Mouse (Mus musculus) embryonic facial prominence, embryonic 12.5 days (tissue): ENCODE results near the gene Il16. TPM values are rescaled to one million over a fixed set of nuclear protein-coding genes. Genes with fewer than 3 reads are reported as not detected.

Experiments
- ATAC-seq: fragments of 200-750 bp; cut with Nextera tagmentation; 2 replicates; pipeline ENCODE4 v1.8.0; 2017; ENCODE audit not compliant: insufficient number of reproducible peaks, insufficient read depth, low FRiP score, low TSS enrichment
- H3K27ac ChIP-seq: fragments of 300-500 bp; sonication (generic); 2 replicates; pipeline ENCODE4 v1.5.1; 2016; ENCODE audit warnings: mild to moderate bottlenecking
- H3K27me3 ChIP-seq: fragments of 300-500 bp; sonication (generic); 2 replicates; pipeline ENCODE4 v1.6.1; 2016; ENCODE audit warnings: mild to moderate bottlenecking, moderate library complexity
- H3K36me3 ChIP-seq: fragments of 300-500 bp; sonication (generic); 2 replicates; pipeline ENCODE4 v1.6.1; 2016; ENCODE audit warnings: mild to moderate bottlenecking
- H3K4me1 ChIP-seq: fragments of 300-500 bp; sonication (generic); 2 replicates; pipeline ENCODE4 v1.6.1; 2016
- H3K4me2 ChIP-seq: fragments of 300-500 bp; sonication (generic); replicated peaks from 2 replicates; pipeline ENCODE4 v1.6.1; 2016; ENCODE audit warnings: mild to moderate bottlenecking, moderate library complexity
- H3K4me3 ChIP-seq: fragments of 300-500 bp; sonication (generic); 2 replicates; pipeline ENCODE4 v1.5.1; 2016; ENCODE audit warnings: mild to moderate bottlenecking
- H3K9ac ChIP-seq: fragments of 300-500 bp; sonication (generic); 2 replicates; pipeline ENCODE4 v1.6.1; 2016; ENCODE audit warnings: mild to moderate bottlenecking, moderate library complexity
- H3K9me3 ChIP-seq: fragments of 300-500 bp; sonication (generic); 2 replicates; pipeline ENCODE4 v1.6.1; 2016; ENCODE audit warnings: mild to moderate bottlenecking, moderate library complexity
- WGBS: fragments of 180-500 bp; shearing (Covaris S2); methylation state at CpG from one replicate; pipeline ENCODE4 v1.1.7; 2016; 5-methylcytosine and 5-hydroxymethylcytosine counted together
- polyA plus RNA-seq: library from polyadenylated mRNA; unstranded; fragments of >200 nt; fragmentation: Nextera tagmentation; extraction: Ambion mirVana; gene quantifications from 2 replicates; pipeline ENCODE4 v1.2.1, GENCODE M21; 2016

Gene Il16
- polyA plus RNA-seq, 1 experiment from 2014 or later = 3.1 TPM

GRCm38 (mm10) chr7:83746107-83746687 lies 671 bp upstream of the Il16 start:
- Histone ChIP-seq H3K4me1 (peaks cover 18% of the 10 kb centered on the region), H3K27ac (peak overlapping the region; percentile 63), H3K9ac (no peak overlapping the region), H3K36me3 (no peaks in the 10 kb centered on the region), H3K4me3 (no peak overlapping the region), H3K27me3 (no peaks in the 10 kb centered on the region), H3K9me3 (no peaks in the 10 kb centered on the region), H3K4me2 (peak overlapping the region; percentile 35)
- WGBS = 43% methylated on average over 8 of the region's 8 CpGs
- ATAC-seq = no peak

- Histone ChIP-seq H3K27me3 (no peaks in the 10 kb centered on the region), H3K4me3 (0 out of 2 replicates have a peak overlapping the region, but pooled peaks have one; percentile 5), H3K36me3 (no peaks in the 10 kb centered on the region), H3K4me2 (peak overlapping the region; percentile 35), H3K27ac (0 out of 2 replicates have a peak overlapping the region, but pooled peaks have one; percentile 36), H3K9me3 (no peaks in the 10 kb centered on the region), H3K9ac (no peak overlapping the region), H3K4me1 (peaks cover 20% of the 10 kb centered on the region)
- WGBS = 60% methylated on average over 9 of the region's 9 CpGs
- 0 out of 2 replicates have a peak, but pooled peaks have one; percentile 13 for ATAC-seq
Measured at GRCm38 (mm10) chr7:83745065-83745412, 487 bp downstream of the Il16 start.

GRCm38 (mm10) chr7:83744250-83744649 lies 1.3 kb downstream of the Il16 start:
- Histone ChIP-seq H3K9ac (no peak overlapping the region), H3K4me1 (peaks cover 28% of the 10 kb centered on the region), H3K9me3 (no peaks in the 10 kb centered on the region), H3K36me3 (no peaks in the 10 kb centered on the region), H3K27me3 (no peaks in the 10 kb centered on the region), H3K27ac (no peak overlapping the region), H3K4me3 (no peak overlapping the region), H3K4me2 (no peak overlapping the region)
- 87% methylated on average over 4 of the region's 4 CpGs for WGBS
- no peak for ATAC-seq

GRCm38 (mm10) chr7:83742690-83743089 lies 2.8 kb downstream of the Il16 start:
- Histone ChIP-seq H3K4me1 (peaks cover 42% of the 10 kb centered on the region), H3K27ac (no peak overlapping the region), H3K9ac (no peak overlapping the region), H3K9me3 (no peaks in the 10 kb centered on the region), H3K4me3 (no peak overlapping the region), H3K4me2 (no peak overlapping the region), H3K36me3 (no peaks in the 10 kb centered on the region), H3K27me3 (no peaks in the 10 kb centered on the region)
- no peak for ATAC-seq
- WGBS = 67% methylated on average over 3 of the region's 3 CpGs

- Histone ChIP-seq H3K9ac (no peak overlapping the region), H3K4me2 (no peak overlapping the region), H3K4me3 (no peak overlapping the region), H3K36me3 (no peaks in the 10 kb centered on the region), H3K9me3 (no peaks in the 10 kb centered on the region), H3K4me1 (peaks cover 45% of the 10 kb centered on the region), H3K27ac (no peak overlapping the region), H3K27me3 (no peaks in the 10 kb centered on the region)
- 77% methylated on average over 2 of the region's 2 CpGs for WGBS
- no peak for ATAC-seq
Measured at GRCm38 (mm10) chr7:83742026-83742425, 3.5 kb downstream of the Il16 start.

GRCm38 (mm10) chr7:83739680-83740310 lies 5.7 kb downstream of the Il16 start:
- Histone ChIP-seq H3K27ac (peak overlapping the region; percentile 61), H3K9ac (no peak overlapping the region), H3K9me3 (no peaks in the 10 kb centered on the region), H3K4me3 (no peak overlapping the region), H3K36me3 (no peaks in the 10 kb centered on the region), H3K27me3 (no peaks in the 10 kb centered on the region), H3K4me1 (peaks cover 31% of the 10 kb centered on the region), H3K4me2 (no peak overlapping the region)
- ATAC-seq = no peak
- 38% methylated on average over 7 of the region's 7 CpGs for WGBS

GRCm38 (mm10) chr7:83738623-83739462 lies 6.7 kb downstream of the Il16 start:
- Histone ChIP-seq H3K27ac (peak overlapping the region; percentile 61), H3K4me1 (peaks cover 28% of the 10 kb centered on the region), H3K36me3 (no peaks in the 10 kb centered on the region), H3K9ac (no peak overlapping the region), H3K4me2 (no peak overlapping the region), H3K9me3 (no peaks in the 10 kb centered on the region), H3K27me3 (no peaks in the 10 kb centered on the region), H3K4me3 (no peak overlapping the region)
- no peak for ATAC-seq
- 71% methylated on average over 10 of the region's 10 CpGs for WGBS

GRCm38 (mm10) chr7:83737914-83738490 lies 7.5 kb downstream of the Il16 start:
- peaks cover 28% of the 10 kb centered on the region for H3K4me1 ChIP-seq
- no peaks in the 10 kb centered on the region for H3K9me3 ChIP-seq
- no peak overlapping the region for H3K4me3 ChIP-seq
- peak; percentile 42; the same call in 1 of the 2 replicates for ATAC-seq
- no peak overlapping the region for H3K4me2 ChIP-seq
- no peaks in the 10 kb centered on the region for H3K27me3 ChIP-seq
- H3K27ac ChIP-seq = peak overlapping the region; percentile 46; the same call in 1 of the 2 replicates
- 52% methylated on average over 6 of the region's 6 CpGs for WGBS
- no peaks in the 10 kb centered on the region for H3K36me3 ChIP-seq
- H3K9ac ChIP-seq = no peak overlapping the region

- no peaks in the 10 kb centered on the region for H3K9me3 ChIP-seq
- H3K4me3 ChIP-seq = no peak overlapping the region
- H3K4me1 ChIP-seq = peaks cover 28% of the 10 kb centered on the region
- no peak overlapping the region for H3K27ac ChIP-seq
- no peak overlapping the region for H3K4me2 ChIP-seq
- no peaks in the 10 kb centered on the region for H3K36me3 ChIP-seq
- ATAC-seq = no peak
- 82% methylated on average over 6 of the region's 6 CpGs for WGBS
- no peak overlapping the region for H3K9ac ChIP-seq
- H3K27me3 ChIP-seq = no peaks in the 10 kb centered on the region
Measured at GRCm38 (mm10) chr7:83736341-83737115, 9.0 kb downstream of the Il16 start.

GRCm38 (mm10) chr7:83735108-83735781 lies 10.3 kb downstream of the Il16 start:
- Histone ChIP-seq H3K9ac (no peak overlapping the region), H3K36me3 (no peaks in the 10 kb centered on the region), H3K9me3 (no peaks in the 10 kb centered on the region), H3K27me3 (no peaks in the 10 kb centered on the region), H3K4me3 (no peak overlapping the region), H3K27ac (no peak overlapping the region), H3K4me1 (peaks cover 27% of the 10 kb centered on the region), H3K4me2 (no peak overlapping the region)
- no peak for ATAC-seq
- 85% methylated on average over 7 of the region's 7 CpGs for WGBS

- Histone ChIP-seq H3K36me3 (no peaks in the 10 kb centered on the region), H3K9me3 (no peaks in the 10 kb centered on the region), H3K4me1 (peaks cover 21% of the 10 kb centered on the region), H3K4me2 (no peak overlapping the region), H3K27ac (no peak overlapping the region), H3K27me3 (no peaks in the 10 kb centered on the region), H3K9ac (no peak overlapping the region), H3K4me3 (no peak overlapping the region)
- 61% methylated on average over 6 of the region's 6 CpGs for WGBS
- no peak for ATAC-seq
Measured at GRCm38 (mm10) chr7:83734671-83735082, 10.8 kb downstream of the Il16 start.
